Mouse (Mus musculus) bone marrow, adult 2 months (tissue): ENCODE data around the gene 1700047I17Rik2.
"Not testable (repeated sequence)": the region's sequence is repeated elsewhere in the genome, so short reads cannot be mapped to it uniquely, and the experiment has no call there.

ENCODE experiments used
- CTCF ChIP-seq: fragments of 200-500 bp; IDR thresholded peaks from 2 replicates; pipeline ENCODE4 v1.5.1; 2011; ENCODE audit warnings: low read length, control low read depth; ENCODE audit not compliant: control insufficient read depth, insufficient read depth
- POLR2A ChIP-seq: fragments of 200-500 bp; IDR thresholded peaks from 2 replicates; pipeline ENCODE4 v1.6.1; 2011; ENCODE audit warnings: low read depth, mild to moderate bottlenecking, control low read depth, low read length, borderline replicate concordance; ENCODE audit not compliant: control insufficient read depth

- TF ChIP-seq POLR2A, CTCF: not testable (repeated sequence)
Measured at GRCm38 (mm10) chr12:55199799-55200198, 407 bp downstream of the 1700047I17Rik2 start.
